Mouse (Mus musculus) adrenal gland, adult (tissue): ENCODE results near the gene Mmp9.

Source experiments
- DNase-seq, 2 experiments: peaks; one replicate each; pipeline ENCODE4 v3.0.0; 2022 to 2023; ENCODE audit warnings: low spot score in 1 of 2; ENCODE audit not compliant: inconsistent age in 2 of 2

Mmp9 gene

GRCm38 (mm10) chr2:164952448-164952847 is 11.9 kb downstream of the Mmp9 start:
- DNase-seq, result no peak

GRCm38 (mm10) chr2:164953224-164953623 is 12.6 kb downstream of the Mmp9 start:
- DNase-seq, result peak; percentile 81 to 93

GRCm38 (mm10) chr2:164955725-164956124 is 15.1 kb downstream of the Mmp9 start:
- no peak for DNase-seq

GRCm38 (mm10) chr2:164956195-164956594 is 15.6 kb downstream of the Mmp9 start:
- no peak for DNase-seq

- DNase-seq, result peak in 1 of 2 experiments; percentile 22
These were observed 17.2 kb downstream of the Mmp9 start for GRCm38 (mm10) chr2:164957548-164958315.

- DNase-seq, result peak; percentile 75 to 89
These were observed 20.3 kb downstream of the Mmp9 start, which contains the start of gene Slc12a5 for GRCm38 (mm10) chr2:164960716-164961441. Gene Slc12a5, plus strand, starts transcription at chr2:164960802.

- DNase-seq, result peak; percentile 69 to 93
These were observed 21.1 kb downstream of the Mmp9 start for GRCm38 (mm10) chr2:164961506-164962182.

- DNase-seq, result no peak
These were observed 21.6 kb downstream of the Mmp9 start for GRCm38 (mm10) chr2:164962183-164962580.

GRCm38 (mm10) chr2:164964242-164964894 is 23.8 kb downstream of the Mmp9 start:
- no peak for DNase-seq

- DNase-seq, result no peak
These were observed 24.4 kb downstream of the Mmp9 start for GRCm38 (mm10) chr2:164964981-164965380.

GRCm38 (mm10) chr2:164966381-164966780 is 25.8 kb downstream of the Mmp9 start:
- DNase-seq, result peak in 1 of 2 experiments; percentile 72

GRCm38 (mm10) chr2:164967193-164967592 is 26.6 kb downstream of the Mmp9 start:
- no peak for DNase-seq

- DNase-seq, result no peak
These were observed 27.3 kb downstream of the Mmp9 start for GRCm38 (mm10) chr2:164967761-164968440.

GRCm38 (mm10) chr2:164968451-164968851 is 27.9 kb downstream of the Mmp9 start:
- peak; percentile 66 to 87 for DNase-seq

- no peak for DNase-seq
These were observed 28.8 kb downstream of the Mmp9 start for GRCm38 (mm10) chr2:164969348-164969781.

- no peak for DNase-seq
These were observed 30.1 kb downstream of the Mmp9 start for GRCm38 (mm10) chr2:164970631-164971196.

- no peak for DNase-seq
These were observed 32.1 kb downstream of the Mmp9 start for GRCm38 (mm10) chr2:164972646-164973045.

GRCm38 (mm10) chr2:164975611-164976010 is 35.0 kb downstream of the Mmp9 start:
- no peak for DNase-seq

GRCm38 (mm10) chr2:164979749-164980148 is 39.2 kb downstream of the Mmp9 start:
- peak; percentile 28 to 74 for DNase-seq

- DNase-seq, result no peak
These were observed 45.4 kb downstream of the Mmp9 start for GRCm38 (mm10) chr2:164985962-164986361.
